Mouse (Mus musculus) forebrain, embryonic 13.5 days (tissue): ENCODE results near the gene Hcar2. TPM values are rescaled to one million over a fixed set of nuclear protein-coding genes. Genes with fewer than 3 reads are reported as not detected.

ENCODE experiments used
- ATAC-seq: fragments of 200-750 bp; cut with Nextera tagmentation; 2 replicates; pipeline ENCODE4 v1.8.0; 2017
- H3K27ac ChIP-seq: fragments of 300-500 bp; sonication (generic); 2 replicates; pipeline ENCODE4 v1.5.1; 2015; ENCODE audit warnings: inconsistent platforms, mild to moderate bottlenecking, moderate library complexity
- H3K27me3 ChIP-seq: fragments of 300-500 bp; sonication (generic); 2 replicates; pipeline ENCODE4 v1.6.1; 2015; ENCODE audit warnings: mild to moderate bottlenecking, inconsistent platforms
- H3K36me3 ChIP-seq: fragments of 300-500 bp; sonication (generic); 2 replicates; pipeline ENCODE4 v1.6.1; 2015; ENCODE audit warnings: mild to moderate bottlenecking, inconsistent platforms; ENCODE audit not compliant: poor library complexity, severe bottlenecking
- H3K4me1 ChIP-seq: fragments of 300-500 bp; sonication (generic); 2 replicates; pipeline ENCODE4 v1.6.1; 2015; ENCODE audit warnings: inconsistent platforms
- H3K4me2 ChIP-seq: fragments of 300-500 bp; sonication (generic); 2 replicates; pipeline ENCODE4 v1.6.1; 2015; ENCODE audit warnings: inconsistent platforms, mild to moderate bottlenecking, moderate library complexity
- H3K4me3 ChIP-seq: fragments of 300-500 bp; sonication (generic); 2 replicates; pipeline ENCODE4 v1.5.1; 2015; ENCODE audit warnings: mild to moderate bottlenecking, inconsistent platforms
- H3K9ac ChIP-seq: fragments of 300-500 bp; sonication (generic); 2 replicates; pipeline ENCODE4 v1.6.1; 2015; ENCODE audit warnings: mild to moderate bottlenecking, inconsistent platforms
- H3K9me3 ChIP-seq: fragments of 300-500 bp; sonication (generic); replicated peaks from 2 replicates; pipeline ENCODE4 v1.6.1; 2016; ENCODE audit warnings: inconsistent platforms
- WGBS: fragments of 180-500 bp; shearing (Covaris S2); methylation state at CpG from one replicate; pipeline ENCODE4 v1.1.7; 2015; 5-methylcytosine and 5-hydroxymethylcytosine counted together
- polyA plus RNA-seq: library from polyadenylated mRNA; unstranded; fragments of >200 nt; fragmentation: Nextera tagmentation; extraction: Ambion mirVana; gene quantifications from 2 replicates; pipeline ENCODE4 v1.2.1, GENCODE M21; 2015

The Hcar2 gene
- polyA plus RNA-seq, 1 experiment from 2014 or later = not detected

- H3K9ac ChIP-seq = no peak overlapping the region
- H3K9me3 ChIP-seq = no peaks in the 10 kb centered on the region
- 90% methylated on average over 6 of the region's 9 CpGs for WGBS
- no peaks in the 10 kb centered on the region for H3K4me1 ChIP-seq
- H3K27ac ChIP-seq = no peak overlapping the region
- no peak for ATAC-seq
- no peaks in the 10 kb centered on the region for H3K27me3 ChIP-seq
- H3K4me2 ChIP-seq = no peak overlapping the region
- H3K4me3 ChIP-seq = no peak overlapping the region
- H3K36me3 ChIP-seq = peaks cover 51% of the 10 kb centered on the region
Measured at GRCm38 (mm10) chr5:123820501-123821263, 44.6 kb downstream of the Hcar2 start.

DNA sequence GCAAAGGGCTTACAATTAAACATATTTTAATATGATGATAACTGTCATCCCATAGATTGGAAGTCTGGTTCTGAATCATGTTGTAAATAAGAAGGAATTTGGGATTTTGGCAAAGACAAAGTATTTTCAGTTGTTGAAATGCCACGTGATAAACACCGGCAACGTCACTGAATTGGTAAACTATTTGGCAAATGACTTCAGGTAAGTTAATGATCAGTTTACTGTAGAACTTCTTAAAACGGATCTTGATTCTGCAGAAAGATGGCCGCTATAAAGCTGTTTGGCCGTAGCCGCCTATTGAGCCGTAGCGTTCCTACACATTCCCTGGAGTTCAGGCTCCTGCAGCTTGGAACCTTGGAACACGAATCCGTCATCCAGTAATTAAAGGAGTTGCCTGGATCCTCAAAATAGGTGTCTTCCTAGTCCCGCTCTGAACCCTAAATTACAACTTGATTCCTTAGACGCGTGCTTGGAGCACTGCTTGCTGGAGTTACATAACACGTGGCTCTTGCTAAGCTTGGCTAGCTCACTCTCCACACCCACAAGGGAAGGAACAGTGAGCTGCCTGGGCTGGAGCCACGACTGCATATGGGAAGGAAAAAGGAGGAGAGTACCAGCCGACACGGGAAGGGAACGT is 46.2 kb downstream of the Hcar2 start:
- Histone ChIP-seq H3K4me2 (no peak overlapping the region), H3K9ac (no peak overlapping the region), H3K9me3 (no peaks in the 10 kb centered on the region), H3K27ac (no peak overlapping the region), H3K36me3 (peaks cover 63% of the 10 kb centered on the region), H3K4me1 (no peaks in the 10 kb centered on the region), H3K27me3 (no peaks in the 10 kb centered on the region), H3K4me3 (no peak overlapping the region)
- no peak for ATAC-seq
- WGBS = 93% methylated on average over 19 of the region's 19 CpGs

DNA sequence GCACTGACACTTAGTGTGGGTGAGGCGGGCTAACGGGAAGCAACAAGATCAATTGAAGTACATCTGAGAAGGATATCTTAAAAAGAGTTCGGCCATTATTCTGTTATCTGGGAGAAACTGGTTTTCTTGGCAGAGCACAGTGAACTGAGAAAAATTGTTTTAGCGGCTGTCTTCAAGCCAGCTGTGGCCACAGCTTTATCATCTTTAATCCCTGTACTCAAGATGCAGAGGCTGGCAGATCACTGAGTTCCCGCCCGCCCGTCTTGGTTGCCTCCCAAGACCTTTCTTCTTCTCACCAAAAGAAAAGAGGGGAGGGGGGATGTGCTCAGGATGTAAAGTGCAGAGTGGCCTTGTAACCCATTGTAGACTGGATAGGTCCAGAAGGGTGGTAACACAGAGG is 48.4 kb downstream of the Hcar2 start:
- no peak overlapping the region for H3K9ac ChIP-seq
- ATAC-seq = no peak
- no peak overlapping the region for H3K27ac ChIP-seq
- no peaks in the 10 kb centered on the region for H3K9me3 ChIP-seq
- H3K4me3 ChIP-seq = no peak overlapping the region
- no peak overlapping the region for H3K4me2 ChIP-seq
- H3K4me1 ChIP-seq = no peaks in the 10 kb centered on the region
- H3K27me3 ChIP-seq = no peaks in the 10 kb centered on the region
- peaks cover 82% of the 10 kb centered on the region for H3K36me3 ChIP-seq
- 85% methylated on average over 7 of the region's 7 CpGs for WGBS

Other genes with a start within 250 kb of the Hcar2 start
- 65.5 and 78.3 TPM in 2 replicates for gene Clip1, start 180.9 kb downstream of the Hcar2 start, polyA plus RNA-seq
- 85.1 and 97.4 TPM in 2 replicates for gene Zcchc8, start 144.4 kb downstream of the Hcar2 start, polyA plus RNA-seq
- 167 and 172 TPM in 2 replicates for gene Rsrc2, start 116.1 kb downstream of the Hcar2 start, polyA plus RNA-seq
- gene Kntc1, start 115.8 kb downstream of the Hcar2 start, polyA plus RNA-seq = 28.1 and 28.3 TPM in 2 replicates
- gene Hcar1, start 14.5 kb upstream of the Hcar2 start, polyA plus RNA-seq = 0.13 and 0.16 TPM in 2 replicates
- 139 and 160 TPM in 2 replicates for gene Denr, start 41.7 kb upstream of the Hcar2 start, polyA plus RNA-seq
- gene Gm43518, start 61.9 kb upstream of the Hcar2 start, polyA plus RNA-seq = 1.9 and 3.4 TPM in 2 replicates
- 5.1 and 6.0 TPM in 2 replicates for gene Ccdc62, start 65.2 kb upstream of the Hcar2 start, polyA plus RNA-seq
- 16.2 and 16.8 TPM in 2 replicates for gene Hip1r, start 108.1 kb upstream of the Hcar2 start, polyA plus RNA-seq
- gene Vps37b, start 166.8 kb upstream of the Hcar2 start, polyA plus RNA-seq = 86.5 and 92.2 TPM in 2 replicates
- 5.8 and 6.1 TPM in 2 replicates for gene Abcb9, start 230.3 kb upstream of the Hcar2 start, polyA plus RNA-seq
- gene Ogfod2, start 246.8 kb upstream of the Hcar2 start, polyA plus RNA-seq = 23.5 and 24.3 TPM in 2 replicates